Mouse (Mus musculus): Measurements from ENCODE around the gene Lmod2. TPM values are rescaled to one million over a fixed set of nuclear protein-coding genes. Genes with fewer than 3 reads are reported as not detected.
A peak's percentile ranks its signal among the peaks of the same experiment; 100 is the strongest.

Lmod2 gene
- total and polyA plus RNA-seq, 3 experiments: 191 to 757 (median 691) TPM

- Histone ChIP-seq H3K4me3 (no peak overlapping the region), H3K79me2 (replicated peaks; ENCODE audit: control insufficient read depth, insufficient read depth, low read length) (peaks cover 1% of the 10 kb centered on the region), H3K4me1 (ENCODE audit: control insufficient read depth, insufficient read depth, low read length) (peaks cover 5% of the 10 kb centered on the region), H3K27ac (no peak overlapping the region), H3K36me3 (ENCODE audit: control insufficient read depth, insufficient read depth, low read length) (peaks cover 5% of the 10 kb centered on the region), H3K27me3 (ENCODE audit: control insufficient read depth, insufficient read depth, low read length) (no peaks in the 10 kb centered on the region), H3K9ac (ENCODE audit: low read depth, low read length) (no peak overlapping the region)
- intact Hi-C loops (cut with DNase I): loop anchor here (1.0 to 5.0 kb wide), 3 partner anchors 34 to 94 kb away; no protein-coding TSS in a partner anchor
- no peak for DNase-seq
- TF ChIP-seq CTCF (IDR thresholded peaks at IDR 0.05): no peak
- TF ChIP-seq EP300 (IDR thresholded peaks at IDR 0.05; ENCODE audit: insufficient read depth, low read depth, low read length): no peak
- no peak for TF ChIP-seq POLR2A (IDR thresholded peaks at IDR 0.05; ENCODE audit: insufficient read depth, low read depth, low read length)
- 68% methylated on average over 1 of the region's 1 CpGs for WGBS
Measured at GRCm38 (mm10) chr6:24628499-24628898, 30.9 kb downstream of the Lmod2 start.

DNA sequence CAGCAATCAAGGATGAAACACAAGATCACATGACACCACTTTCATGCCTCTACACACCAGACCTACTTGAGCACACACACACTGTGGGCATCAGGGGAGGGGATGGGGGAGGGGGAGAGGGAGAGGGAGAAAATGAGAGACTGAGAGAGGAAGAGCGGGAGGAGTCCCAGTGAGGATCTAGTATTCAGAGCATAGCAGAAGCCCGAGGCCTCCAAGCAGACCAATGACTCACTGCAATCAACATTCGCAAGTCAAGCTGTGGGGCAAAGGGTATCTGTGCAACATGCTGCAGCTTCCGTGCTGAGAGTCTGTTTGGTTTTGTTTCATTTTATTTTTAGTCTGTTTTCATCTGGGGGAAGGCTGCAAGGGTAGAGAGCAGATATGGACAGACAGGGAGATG lies 34.5 kb downstream of the Lmod2 start:
- Histone ChIP-seq H3K36me3 (ENCODE audit: control insufficient read depth, insufficient read depth, low read length) (peaks cover under 1% of the 10 kb centered on the region), H3K4me3 (no peak overlapping the region), H3K79me2 (replicated peaks; ENCODE audit: control insufficient read depth, insufficient read depth, low read length) (peaks cover 1% of the 10 kb centered on the region), H3K4me1 (ENCODE audit: control insufficient read depth, insufficient read depth, low read length) (peaks cover 7% of the 10 kb centered on the region), H3K27ac (no peak overlapping the region; the same call in 1 of the 2 replicates), H3K27me3 (ENCODE audit: control insufficient read depth, insufficient read depth, low read length) (no peaks in the 10 kb centered on the region), H3K9ac (ENCODE audit: low read depth, low read length) (no peak overlapping the region)
- no peak for DNase-seq
- WGBS: 31% methylated on average over 4 of the region's 4 CpGs
- TF ChIP-seq POLR2A (IDR thresholded peaks at IDR 0.05; ENCODE audit: insufficient read depth, low read depth, low read length): no peak
- no peak for TF ChIP-seq EP300 (IDR thresholded peaks at IDR 0.05; ENCODE audit: insufficient read depth, low read depth, low read length)
- TF ChIP-seq CTCF (IDR thresholded peaks at IDR 0.05): no peak
- intact Hi-C loops (cut with DNase I): no loop called here

DNA sequence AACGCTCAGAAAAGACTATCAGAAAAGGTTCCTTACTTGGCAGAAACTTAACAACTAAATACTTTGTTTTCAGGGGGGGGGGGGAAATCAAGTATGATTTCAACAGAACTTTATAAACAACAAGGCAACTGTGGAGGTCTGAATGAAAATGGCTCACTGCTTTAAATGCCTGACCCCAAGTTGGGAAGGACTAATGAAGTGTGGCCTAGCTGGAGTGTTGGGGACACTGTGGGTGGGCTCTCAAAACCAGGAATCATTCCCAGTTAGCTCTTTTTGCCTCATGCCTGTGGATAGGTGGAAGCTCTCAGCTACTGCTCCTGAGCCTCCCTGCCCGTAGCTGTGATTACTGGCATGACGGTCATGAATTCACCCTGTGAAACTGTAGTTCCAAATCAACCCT lies 36.5 kb downstream of the Lmod2 start:
- 84% methylated on average over 3 of the region's 3 CpGs for WGBS
- Histone ChIP-seq H3K9ac (ENCODE audit: low read depth, low read length) (no peak overlapping the region), H3K79me2 (replicated peaks; ENCODE audit: control insufficient read depth, insufficient read depth, low read length) (peaks cover 1% of the 10 kb centered on the region), H3K4me1 (ENCODE audit: control insufficient read depth, insufficient read depth, low read length) (peaks cover 9% of the 10 kb centered on the region), H3K36me3 (ENCODE audit: control insufficient read depth, insufficient read depth, low read length) (peaks cover 3% of the 10 kb centered on the region), H3K27me3 (ENCODE audit: control insufficient read depth, insufficient read depth, low read length) (no peaks in the 10 kb centered on the region), H3K27ac (no peak overlapping the region), H3K4me3 (no peak overlapping the region)
- TF ChIP-seq EP300 (IDR thresholded peaks at IDR 0.05; ENCODE audit: insufficient read depth, low read depth, low read length) (no peak), CTCF (IDR thresholded peaks at IDR 0.05) (no peak), POLR2A (IDR thresholded peaks at IDR 0.05; ENCODE audit: insufficient read depth, low read depth, low read length) (no peak)
- DNase-seq: no peak
- intact Hi-C loops (cut with DNase I): no loop called here

DNA sequence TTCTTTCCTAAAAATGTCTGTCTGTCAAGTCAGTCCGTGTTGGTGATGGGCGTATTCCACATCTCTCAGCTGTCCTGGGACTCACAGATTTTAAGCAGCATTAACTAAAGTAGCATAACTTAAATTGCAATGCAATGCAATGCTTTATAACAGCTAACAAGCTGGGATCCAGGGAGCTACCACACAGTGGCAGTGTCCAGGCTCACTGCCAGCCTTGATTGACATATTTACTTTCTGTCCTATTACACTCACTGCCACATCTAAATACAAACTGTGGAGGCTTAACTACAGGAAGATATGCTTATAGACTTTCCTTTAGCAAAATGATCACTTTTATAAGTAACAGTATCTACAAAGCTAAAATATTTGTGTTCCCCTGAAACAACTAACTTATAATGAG lies 38.3 kb downstream of the Lmod2 start:
- Histone ChIP-seq H3K9ac (ENCODE audit: low read depth, low read length) (no peak overlapping the region), H3K79me2 (replicated peaks; ENCODE audit: control insufficient read depth, insufficient read depth, low read length) (peaks cover 4% of the 10 kb centered on the region), H3K27ac (no peak overlapping the region), H3K4me3 (no peak overlapping the region), H3K27me3 (ENCODE audit: control insufficient read depth, insufficient read depth, low read length) (no peaks in the 10 kb centered on the region), H3K36me3 (ENCODE audit: control insufficient read depth, insufficient read depth, low read length) (peaks cover 7% of the 10 kb centered on the region), H3K4me1 (ENCODE audit: control insufficient read depth, insufficient read depth, low read length) (peaks cover 9% of the 10 kb centered on the region)
- 69% methylated on average over 2 of the region's 2 CpGs for WGBS
- DNase-seq: no peak
- TF ChIP-seq POLR2A (IDR thresholded peaks at IDR 0.05; ENCODE audit: insufficient read depth, low read depth, low read length) (no peak), CTCF (IDR thresholded peaks at IDR 0.05) (peak; percentile 51), EP300 (IDR thresholded peaks at IDR 0.05; ENCODE audit: insufficient read depth, low read depth, low read length) (no peak)
- intact Hi-C loops (cut with DNase I): no loop called here

DNA sequence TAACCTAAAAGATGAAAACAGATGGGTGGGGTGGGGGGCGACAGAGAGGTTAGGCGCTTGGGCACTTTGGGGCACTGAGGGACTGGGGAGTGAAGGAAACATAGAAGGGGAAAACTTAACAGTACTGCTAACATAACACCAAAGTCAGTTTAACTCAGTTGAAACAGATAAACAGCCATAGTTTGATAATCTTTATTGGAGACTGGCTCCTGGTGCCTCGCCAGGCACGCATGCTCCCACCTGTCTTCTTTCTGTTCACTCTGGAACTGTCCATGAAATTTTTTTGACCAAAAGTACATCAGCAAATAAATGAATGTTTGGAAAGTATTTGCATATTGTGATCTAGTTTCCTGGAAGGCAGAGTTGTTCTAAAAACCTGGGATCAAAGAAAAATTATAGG lies 43.7 kb downstream of the Lmod2 start:
- Histone ChIP-seq H3K9ac (ENCODE audit: low read depth, low read length) (no peak overlapping the region), H3K4me1 (ENCODE audit: control insufficient read depth, insufficient read depth, low read length) (peaks cover 7% of the 10 kb centered on the region), H3K27me3 (ENCODE audit: control insufficient read depth, insufficient read depth, low read length) (no peaks in the 10 kb centered on the region), H3K36me3 (ENCODE audit: control insufficient read depth, insufficient read depth, low read length) (peaks cover 20% of the 10 kb centered on the region), H3K4me3 (no peak overlapping the region), H3K79me2 (replicated peaks; ENCODE audit: control insufficient read depth, insufficient read depth, low read length) (peaks cover 6% of the 10 kb centered on the region), H3K27ac (no peak overlapping the region)
- no peak for TF ChIP-seq EP300 (IDR thresholded peaks at IDR 0.05; ENCODE audit: insufficient read depth, low read depth, low read length)
- no peak for TF ChIP-seq POLR2A (IDR thresholded peaks at IDR 0.05; ENCODE audit: insufficient read depth, low read depth, low read length)
- no peak for TF ChIP-seq CTCF (IDR thresholded peaks at IDR 0.05)
- WGBS: 93% methylated on average over 4 of the region's 4 CpGs
- DNase-seq: no peak
- intact Hi-C loops (cut with DNase I): no loop called here

GRCm38 (mm10) chr6:24642161-24642560 lies 44.6 kb downstream of the Lmod2 start:
- H3K4me1 ChIP-seq (ENCODE audit: control insufficient read depth, insufficient read depth, low read length): peaks cover 7% of the 10 kb centered on the region
- WGBS: 88% methylated on average over 2 of the region's 2 CpGs
- H3K27ac ChIP-seq: no peak overlapping the region
- H3K9ac ChIP-seq (ENCODE audit: low read depth, low read length): no peak overlapping the region
- H3K4me3 ChIP-seq: no peak overlapping the region
- intact Hi-C loops (cut with DNase I): no loop called here
- no peak for DNase-seq
- no peak for TF ChIP-seq POLR2A (IDR thresholded peaks at IDR 0.05; ENCODE audit: insufficient read depth, low read depth, low read length)
- TF ChIP-seq CTCF (IDR thresholded peaks at IDR 0.05): no peak
- no peak for TF ChIP-seq EP300 (IDR thresholded peaks at IDR 0.05; ENCODE audit: insufficient read depth, low read depth, low read length)
- H3K27me3 ChIP-seq (ENCODE audit: control insufficient read depth, insufficient read depth, low read length): no peaks in the 10 kb centered on the region
- peaks cover 23% of the 10 kb centered on the region for H3K36me3 ChIP-seq (ENCODE audit: control insufficient read depth, insufficient read depth, low read length)
- peaks cover 6% of the 10 kb centered on the region for H3K79me2 ChIP-seq (replicated peaks; ENCODE audit: control insufficient read depth, insufficient read depth, low read length)
